Mouse (Mus musculus): ENCODE measurements around the gene Gm5089. TPM values are rescaled to one million over a fixed set of nuclear protein-coding genes. Genes with fewer than 3 reads are reported as not detected.

The Gm5089 gene
- polyA plus RNA-seq, 1 experiment, result 0.49 TPM

DNA sequence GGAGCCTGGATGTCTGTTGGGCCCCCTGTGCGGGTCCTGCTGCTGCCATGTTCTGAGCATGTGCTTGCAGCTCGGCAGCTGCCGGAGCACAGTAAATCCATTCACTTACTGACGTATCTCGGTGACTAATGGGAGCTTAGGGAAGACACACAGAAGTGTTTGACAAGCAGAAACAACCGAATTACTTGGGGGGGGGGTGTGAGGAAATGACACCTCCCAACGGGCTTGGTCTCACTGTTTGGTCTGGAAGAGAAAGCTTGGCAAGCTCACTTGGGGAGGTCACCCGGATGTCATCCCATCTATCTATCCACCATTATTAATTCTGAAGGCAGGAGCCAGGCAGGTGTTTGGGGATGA is 23.7 kb downstream of the Gm5089 start:
- Histone ChIP-seq H3K27ac (ENCODE audit: insufficient read depth, low read length) (no peak overlapping the region), H3K4me3 (replicated peaks; ENCODE audit: insufficient read depth, low read depth, low read length) (no peak overlapping the region), H3K27me3 (ENCODE audit: control insufficient read depth, insufficient read depth, low read length) (no peaks in the 10 kb centered on the region), H3K4me1 (ENCODE audit: control insufficient read depth, insufficient read depth, low read length) (no peaks in the 10 kb centered on the region)
- DNase-seq, result no peak
- WGBS, result 55% methylated on average over 8 of the region's 8 CpGs
- TF ChIP-seq POLR2A (IDR thresholded peaks at IDR 0.05; ENCODE audit: borderline replicate concordance, insufficient read depth, low read length), result no peak
- TF ChIP-seq CTCF (IDR thresholded peaks at IDR 0.05; ENCODE audit: borderline replicate concordance, insufficient read depth, low read depth, low read length), result no peak

DNA sequence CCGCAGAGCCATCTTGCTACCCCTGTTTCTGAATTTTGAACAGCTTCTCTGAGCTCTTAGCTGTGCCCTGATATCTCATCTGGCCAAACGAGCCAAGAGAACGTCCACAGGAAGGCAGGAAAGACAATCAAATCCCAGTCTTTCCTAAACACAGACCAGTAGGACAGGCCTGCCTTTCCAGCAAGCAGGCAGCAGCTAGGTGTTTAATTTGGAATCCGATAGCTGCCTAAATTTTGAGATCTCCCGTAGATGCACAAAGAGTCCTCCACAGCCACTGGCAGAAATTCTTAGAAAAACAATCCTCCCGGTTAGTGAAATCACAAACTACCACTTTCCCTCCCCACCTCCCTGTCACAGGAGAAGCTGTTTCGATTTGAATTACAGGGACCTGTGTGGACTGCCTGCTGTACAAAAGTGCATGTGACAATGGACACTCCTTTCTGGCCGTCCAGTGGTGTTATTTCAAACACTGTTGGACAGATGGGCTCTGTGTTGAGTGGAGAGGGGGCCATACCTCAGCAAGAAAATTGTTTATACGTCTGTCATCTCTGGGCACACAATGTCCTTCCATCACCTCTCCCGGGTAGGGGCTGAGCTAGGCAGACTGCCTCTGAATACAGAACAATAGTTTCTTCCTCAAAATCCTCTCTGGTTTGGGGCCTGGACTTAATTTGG is 24.2 kb downstream of the Gm5089 start:
- no peak overlapping the region for H3K27ac ChIP-seq (ENCODE audit: insufficient read depth, low read length)
- 56% methylated on average over 10 of the region's 10 CpGs for WGBS
- H3K4me3 ChIP-seq (replicated peaks; ENCODE audit: insufficient read depth, low read depth, low read length), result no peak overlapping the region
- H3K27me3 ChIP-seq (ENCODE audit: control insufficient read depth, insufficient read depth, low read length), result no peaks in the 10 kb centered on the region
- DNase-seq, result no peak
- H3K4me1 ChIP-seq (ENCODE audit: control insufficient read depth, insufficient read depth, low read length), result no peaks in the 10 kb centered on the region
- no peak for TF ChIP-seq POLR2A (IDR thresholded peaks at IDR 0.05; ENCODE audit: borderline replicate concordance, insufficient read depth, low read length)
- no peak for TF ChIP-seq CTCF (IDR thresholded peaks at IDR 0.05; ENCODE audit: borderline replicate concordance, insufficient read depth, low read depth, low read length)

DNA sequence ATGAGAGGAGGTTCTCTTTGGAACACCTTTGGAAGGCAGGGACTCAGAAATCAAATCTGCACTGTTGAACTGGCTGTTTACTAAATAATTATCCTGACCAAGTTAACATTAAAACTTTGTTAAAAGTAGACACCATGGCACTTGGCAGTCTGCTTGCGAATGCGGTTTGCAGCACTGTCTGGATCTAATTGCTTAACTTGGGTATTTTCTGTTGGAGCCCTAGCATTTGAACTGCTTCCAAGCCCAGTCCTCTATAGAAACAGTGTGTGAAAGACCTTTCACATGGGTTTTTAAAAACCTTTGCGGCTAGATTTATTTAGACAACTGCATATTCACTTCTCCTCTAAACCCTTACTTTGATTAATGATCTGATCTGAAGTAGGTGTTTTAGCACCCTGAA is 26.5 kb downstream of the Gm5089 start:
- H3K27ac ChIP-seq (ENCODE audit: insufficient read depth, low read length), result no peak overlapping the region
- TF ChIP-seq CTCF (IDR thresholded peaks at IDR 0.05; ENCODE audit: borderline replicate concordance, insufficient read depth, low read depth, low read length), result no peak
- TF ChIP-seq POLR2A (IDR thresholded peaks at IDR 0.05; ENCODE audit: borderline replicate concordance, insufficient read depth, low read length), result no peak
- no peak for DNase-seq
- H3K4me1 ChIP-seq (ENCODE audit: control insufficient read depth, insufficient read depth, low read length), result no peaks in the 10 kb centered on the region
- no peak overlapping the region for H3K4me3 ChIP-seq (replicated peaks; ENCODE audit: insufficient read depth, low read depth, low read length)
- no peaks in the 10 kb centered on the region for H3K27me3 ChIP-seq (ENCODE audit: control insufficient read depth, insufficient read depth, low read length)
- 83% methylated on average over 3 of the region's 3 CpGs for WGBS

DNA sequence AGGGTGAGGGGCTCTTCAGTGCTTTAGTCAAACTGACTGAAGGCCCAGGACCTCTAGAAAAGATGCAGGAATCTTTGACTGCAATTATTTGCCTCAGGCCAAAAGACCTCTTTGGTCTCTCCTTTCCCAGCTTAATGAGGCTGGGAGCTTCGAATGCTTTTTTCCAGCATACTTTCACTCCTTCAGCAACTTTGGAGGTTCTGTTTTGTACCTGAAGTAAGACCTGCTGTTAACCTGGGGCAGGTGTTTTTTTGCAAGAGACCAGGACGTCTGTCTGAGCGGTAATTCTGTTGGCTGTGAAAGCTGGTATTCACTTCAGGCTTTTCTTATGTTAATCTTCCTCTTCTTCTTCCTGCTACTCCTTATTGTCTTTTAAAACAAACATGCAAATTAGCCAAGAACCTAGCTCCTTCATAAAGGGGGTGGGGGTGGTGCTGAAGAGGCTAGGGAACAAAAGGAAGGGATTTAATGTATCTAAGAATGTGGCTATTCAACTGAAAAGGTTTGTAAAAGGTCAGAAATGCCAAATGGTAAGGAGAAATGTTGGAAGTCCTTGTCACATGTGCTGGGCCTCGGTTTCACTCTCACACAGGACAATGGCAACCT is 34.6 kb downstream of the Gm5089 start:
- Histone ChIP-seq H3K27ac (ENCODE audit: insufficient read depth, low read length) (no peak overlapping the region), H3K4me3 (replicated peaks; ENCODE audit: insufficient read depth, low read depth, low read length) (no peak overlapping the region), H3K27me3 (ENCODE audit: control insufficient read depth, insufficient read depth, low read length) (no peaks in the 10 kb centered on the region), H3K4me1 (ENCODE audit: control insufficient read depth, insufficient read depth, low read length) (no peaks in the 10 kb centered on the region)
- TF ChIP-seq CTCF (IDR thresholded peaks at IDR 0.05; ENCODE audit: borderline replicate concordance, insufficient read depth, low read depth, low read length) (no peak), POLR2A (IDR thresholded peaks at IDR 0.05; ENCODE audit: borderline replicate concordance, insufficient read depth, low read length) (no peak)
- 60% methylated on average over 4 of the region's 4 CpGs for WGBS
- DNase-seq, result no peak

DNA sequence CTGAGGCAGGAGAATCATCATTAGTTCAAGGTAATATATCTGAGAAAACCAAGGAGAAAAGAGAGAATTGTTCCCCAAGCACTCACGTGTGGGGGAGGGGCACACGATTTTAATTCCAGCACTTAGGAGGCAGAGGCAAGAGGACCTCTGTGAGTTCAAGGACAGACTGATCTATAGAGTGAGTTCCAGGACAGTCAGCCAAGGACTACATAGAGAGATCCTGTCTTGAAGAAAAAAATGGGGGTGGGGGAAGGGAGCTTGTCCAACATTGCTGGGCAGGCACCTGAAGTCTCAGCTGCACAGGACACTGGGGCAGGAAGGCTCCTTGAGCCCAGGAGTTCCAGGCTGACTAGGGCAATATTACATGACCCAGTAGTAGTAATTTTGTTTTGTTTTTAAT is 36.1 kb downstream of the Gm5089 start:
- H3K27me3 ChIP-seq (ENCODE audit: control insufficient read depth, insufficient read depth, low read length), result no peaks in the 10 kb centered on the region
- TF ChIP-seq POLR2A (IDR thresholded peaks at IDR 0.05; ENCODE audit: borderline replicate concordance, insufficient read depth, low read length), result no peak
- no peak for TF ChIP-seq CTCF (IDR thresholded peaks at IDR 0.05; ENCODE audit: borderline replicate concordance, insufficient read depth, low read depth, low read length)
- H3K27ac ChIP-seq (ENCODE audit: insufficient read depth, low read length), result no peak overlapping the region
- 95% methylated on average over 2 of the region's 2 CpGs for WGBS
- DNase-seq, result no peak
- no peak overlapping the region for H3K4me3 ChIP-seq (replicated peaks; ENCODE audit: insufficient read depth, low read depth, low read length)
- H3K4me1 ChIP-seq (ENCODE audit: control insufficient read depth, insufficient read depth, low read length), result no peaks in the 10 kb centered on the region

DNA sequence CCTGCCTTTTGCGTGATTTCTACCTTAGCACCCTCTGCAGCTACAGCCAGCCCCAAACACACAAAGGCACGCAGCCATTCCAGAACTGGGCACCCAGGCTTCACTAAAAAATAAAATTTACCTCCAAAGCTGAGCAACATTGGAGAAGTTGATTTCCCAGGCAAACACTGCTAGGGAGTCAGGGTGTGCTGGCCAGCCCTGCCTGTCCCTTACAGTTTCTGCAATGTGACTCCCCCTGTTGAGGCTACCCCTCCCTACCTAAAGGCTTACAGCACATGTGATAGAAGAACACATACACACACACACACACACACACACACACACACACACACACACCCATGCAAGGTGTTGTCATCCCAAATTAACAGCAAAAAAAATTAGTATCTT is 37.4 kb downstream of the Gm5089 start:
- Histone ChIP-seq H3K4me1 (ENCODE audit: control insufficient read depth, insufficient read depth, low read length) (no peaks in the 10 kb centered on the region), H3K27ac (ENCODE audit: insufficient read depth, low read length) (no peak overlapping the region), H3K4me3 (replicated peaks; ENCODE audit: insufficient read depth, low read depth, low read length) (no peak overlapping the region), H3K27me3 (ENCODE audit: control insufficient read depth, insufficient read depth, low read length) (no peaks in the 10 kb centered on the region)
- no peak for TF ChIP-seq POLR2A (IDR thresholded peaks at IDR 0.05; ENCODE audit: borderline replicate concordance, insufficient read depth, low read length)
- TF ChIP-seq CTCF (IDR thresholded peaks at IDR 0.05; ENCODE audit: borderline replicate concordance, insufficient read depth, low read depth, low read length), result no peak
- 96% methylated on average over 2 of the region's 2 CpGs for WGBS
- no peak for DNase-seq

DNA sequence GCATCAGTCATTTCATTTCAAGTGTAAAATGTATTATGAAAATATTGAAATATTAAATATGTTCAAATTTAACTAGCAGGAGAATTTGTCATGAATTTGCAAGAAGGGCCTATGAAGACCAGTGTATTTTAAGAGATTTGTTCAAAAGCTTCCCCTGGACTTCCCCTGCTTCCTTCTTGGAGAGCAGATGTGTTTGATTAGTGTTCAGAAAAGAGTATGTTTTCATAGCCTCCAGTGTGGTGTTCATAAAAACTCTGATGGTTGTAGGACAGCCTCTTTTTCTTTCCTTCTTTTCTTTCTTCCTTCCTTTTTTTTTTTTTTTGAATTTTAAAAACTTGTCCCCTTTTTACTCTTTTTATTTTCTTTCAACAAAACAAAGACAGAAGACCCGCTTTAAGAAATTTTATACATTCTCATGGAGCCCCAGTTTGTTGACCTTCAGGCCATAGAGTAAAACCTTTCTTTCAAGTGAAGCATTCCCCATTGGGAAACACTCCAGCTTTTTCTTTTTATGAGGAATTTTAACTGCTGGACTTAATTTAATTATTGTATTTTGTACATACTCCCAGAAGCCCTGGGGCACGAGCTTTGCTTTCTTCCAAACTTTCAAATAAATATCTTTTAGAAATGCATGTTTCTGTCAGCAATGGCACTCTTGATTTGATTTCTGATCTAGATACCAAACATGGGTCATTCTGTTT is 37.9 kb downstream of the Gm5089 start:
- 89% methylated on average over 2 of the region's 2 CpGs for WGBS
- H3K27me3 ChIP-seq (ENCODE audit: control insufficient read depth, insufficient read depth, low read length), result no peaks in the 10 kb centered on the region
- H3K4me3 ChIP-seq (replicated peaks; ENCODE audit: insufficient read depth, low read depth, low read length), result no peak overlapping the region
- no peak overlapping the region for H3K27ac ChIP-seq (ENCODE audit: insufficient read depth, low read length)
- DNase-seq, result no peak
- TF ChIP-seq CTCF (IDR thresholded peaks at IDR 0.05; ENCODE audit: borderline replicate concordance, insufficient read depth, low read depth, low read length) (no peak), POLR2A (IDR thresholded peaks at IDR 0.05; ENCODE audit: borderline replicate concordance, insufficient read depth, low read length) (no peak)
- no peaks in the 10 kb centered on the region for H3K4me1 ChIP-seq (ENCODE audit: control insufficient read depth, insufficient read depth, low read length)

Measured in cerebellum, adult 2 months (tissue).